ENCODE assay signal across 9 mouse cellular contexts in genomic region chr17:74865694-74866564, GRCm38 (mm10).
DNase-seq lines count a peak whose midpoint lies in the region; ATAC-seq and TF ChIP-seq lines count a peak whose summit lies in the region.
"Had no signal": no experiment of that assay in that cellular context is flagged by ENCODE, and none has a peak within 500 bp of the region (broad histone marks: within the 10 kb centered on the region; RNA-seq: fewer than 3 reads in every experiment).

No protein-coding gene starts in this region.

- ATAC-seq in forebrain, postnatal 0 days, result no peak
- ATAC-seq in hindbrain, embryonic 14.5 days (ENCODE audit: low FRiP score), result no peak
- no peak for ATAC-seq in hindbrain, embryonic 12.5 days (ENCODE audit: low FRiP score)
- no peak for ATAC-seq in neural tube, embryonic 11.5 days (ENCODE audit: insufficient read depth, low FRiP score, low TSS enrichment)
- no peak for ATAC-seq in neural tube, embryonic 15.5 days (ENCODE audit: low FRiP score)
- no peak for ATAC-seq in midbrain, embryonic 14.5 days (ENCODE audit: low FRiP score, low TSS enrichment)

- no peak overlapping the region for H3K4me2 ChIP-seq in forebrain, postnatal 0 days (ENCODE audit: low read depth)
- H3K4me2 ChIP-seq in hindbrain, embryonic 14.5 days (replicated peaks), result no peak overlapping the region
- no peak overlapping the region for H3K4me2 ChIP-seq in hindbrain, embryonic 12.5 days (replicated peaks)
- H3K4me2 ChIP-seq in neural tube, embryonic 11.5 days (ENCODE audit: low read depth), result no peak overlapping the region
- no peak overlapping the region for H3K4me2 ChIP-seq in neural tube, embryonic 15.5 days
- H3K4me2 ChIP-seq in midbrain, embryonic 14.5 days (ENCODE audit: low read length), result no peak overlapping the region
- H3K4me2 ChIP-seq: midbrain, embryonic 12.5 days had no signal

- no peak for DNase-seq in forebrain, embryonic 10.5 days (ENCODE audit: extremely low spot score, low spot score)
- no peak for DNase-seq in forebrain, postnatal 0 days
- DNase-seq in hindbrain, embryonic 14.5 days (ENCODE audit: low spot score), result no peak
- no peak for DNase-seq in neural tube, embryonic 11.5 days (ENCODE audit: low spot score)
- no peak for DNase-seq in midbrain, embryonic 14.5 days
- DNase-seq in left cerebral cortex, adult 2 months (ENCODE audit: extremely low spot score in 1 of 2, low spot score in 2 of 2), result no peak

- no peaks in the 10 kb centered on the region for H3K9me3 ChIP-seq in forebrain, embryonic 10.5 days
- no peaks in the 10 kb centered on the region for H3K9me3 ChIP-seq in forebrain, postnatal 0 days (ENCODE audit: low read length)
- H3K9me3 ChIP-seq in hindbrain, embryonic 14.5 days (ENCODE audit: control insufficient read depth, low read length), result no peaks in the 10 kb centered on the region
- H3K9me3 ChIP-seq in hindbrain, embryonic 12.5 days (replicated peaks), result no peaks in the 10 kb centered on the region
- no peaks in the 10 kb centered on the region for H3K9me3 ChIP-seq in neural tube, embryonic 11.5 days (ENCODE audit: control insufficient read depth, low read length)
- H3K9me3 ChIP-seq in neural tube, embryonic 15.5 days (replicated peaks), result no peaks in the 10 kb centered on the region
- H3K9me3 ChIP-seq in midbrain, embryonic 14.5 days (ENCODE audit: control insufficient read depth, low read length), result no peaks in the 10 kb centered on the region
- H3K9me3 ChIP-seq: midbrain, embryonic 12.5 days had no signal

- intact Hi-C loops in left cerebral cortex, adult 2 months (cut with DNase I), result no loop called here

- H3K9ac ChIP-seq in forebrain, postnatal 0 days, result no peak overlapping the region
- no peak overlapping the region for H3K9ac ChIP-seq in hindbrain, embryonic 14.5 days
- H3K9ac ChIP-seq in hindbrain, embryonic 12.5 days, result no peak overlapping the region
- no peak overlapping the region for H3K9ac ChIP-seq in neural tube, embryonic 11.5 days (ENCODE audit: low read length)
- H3K9ac ChIP-seq in neural tube, embryonic 15.5 days (replicated peaks), result no peak overlapping the region
- H3K9ac ChIP-seq in midbrain, embryonic 14.5 days (replicated peaks; ENCODE audit: low read length), result no peak overlapping the region
- H3K9ac ChIP-seq: midbrain, embryonic 12.5 days had no signal

- peak overlapping the region; percentile 44 for H3K27ac ChIP-seq in forebrain, embryonic 10.5 days
- no peak overlapping the region for H3K27ac ChIP-seq in forebrain, postnatal 0 days (ENCODE audit: low read depth, low read length)
- peak overlapping the region; percentile 32; the same call in 1 of the 2 replicates for H3K27ac ChIP-seq in hindbrain, embryonic 14.5 days
- no peak overlapping the region for H3K27ac ChIP-seq in hindbrain, embryonic 12.5 days
- peak overlapping the region; percentile 7; the same call in 1 of the 2 replicates for H3K27ac ChIP-seq in neural tube, embryonic 11.5 days (ENCODE audit: low read depth, low read length)
- no peak overlapping the region for H3K27ac ChIP-seq in neural tube, embryonic 15.5 days (replicated peaks)
- no peak overlapping the region for H3K27ac ChIP-seq in midbrain, embryonic 14.5 days (replicated peaks; ENCODE audit: low read depth, low read length)
- no peak overlapping the region for H3K27ac ChIP-seq in left cerebral cortex, adult 2 months
- H3K27ac ChIP-seq: midbrain, embryonic 12.5 days had no signal

- 86% methylated on average over 16 of the region's 16 CpGs for WGBS in forebrain, embryonic 10.5 days
- WGBS in forebrain, postnatal 0 days, result 75% methylated on average over 16 of the region's 16 CpGs
- WGBS in hindbrain, embryonic 14.5 days, result 80% methylated on average over 16 of the region's 16 CpGs
- 84% methylated on average over 16 of the region's 16 CpGs for WGBS in hindbrain, embryonic 12.5 days
- WGBS in neural tube, embryonic 11.5 days, result 86% methylated on average over 16 of the region's 16 CpGs
- 77% methylated on average over 16 of the region's 16 CpGs for WGBS in neural tube, embryonic 15.5 days
- WGBS in midbrain, embryonic 14.5 days, result 88% methylated on average over 16 of the region's 16 CpGs

- no peak overlapping the region for H3K4me3 ChIP-seq in forebrain, embryonic 10.5 days
- no peak overlapping the region for H3K4me3 ChIP-seq in forebrain, postnatal 0 days (ENCODE audit: low read depth, low read length)
- no peak overlapping the region for H3K4me3 ChIP-seq in hindbrain, embryonic 14.5 days (replicated peaks; ENCODE audit: low read length)
- no peak overlapping the region for H3K4me3 ChIP-seq in hindbrain, embryonic 12.5 days
- no peak overlapping the region for H3K4me3 ChIP-seq in neural tube, embryonic 11.5 days (ENCODE audit: low read depth, low read length)
- H3K4me3 ChIP-seq in neural tube, embryonic 15.5 days (replicated peaks), result no peak overlapping the region
- no peak overlapping the region for H3K4me3 ChIP-seq in midbrain, embryonic 14.5 days (replicated peaks; ENCODE audit: low read depth, low read length)
- no peak overlapping the region for H3K4me3 ChIP-seq in left cerebral cortex, adult 2 months
- H3K4me3 ChIP-seq: midbrain, embryonic 12.5 days had no signal

- peaks cover 62% of the 10 kb centered on the region for H3K4me1 ChIP-seq in forebrain, embryonic 10.5 days
- no peaks in the 10 kb centered on the region for H3K4me1 ChIP-seq in forebrain, postnatal 0 days (ENCODE audit: insufficient read depth)
- H3K4me1 ChIP-seq in hindbrain, embryonic 14.5 days (replicated peaks; ENCODE audit: control insufficient read depth, insufficient read depth, low read length), result peaks cover 14% of the 10 kb centered on the region
- H3K4me1 ChIP-seq in hindbrain, embryonic 12.5 days, result peaks cover 33% of the 10 kb centered on the region
- peaks cover 17% of the 10 kb centered on the region for H3K4me1 ChIP-seq in neural tube, embryonic 11.5 days (ENCODE audit: control insufficient read depth, insufficient read depth, low read length)
- H3K4me1 ChIP-seq in neural tube, embryonic 15.5 days, result peaks cover 14% of the 10 kb centered on the region
- peaks cover 8% of the 10 kb centered on the region for H3K4me1 ChIP-seq in midbrain, embryonic 14.5 days (ENCODE audit: control insufficient read depth, insufficient read depth, low read length)

- no peaks in the 10 kb centered on the region for H3K27me3 ChIP-seq in forebrain, embryonic 10.5 days (ENCODE audit: poor library complexity, severe bottlenecking)
- no peaks in the 10 kb centered on the region for H3K27me3 ChIP-seq in forebrain, postnatal 0 days (ENCODE audit: insufficient read depth, low read length)
- no peaks in the 10 kb centered on the region for H3K27me3 ChIP-seq in hindbrain, embryonic 14.5 days (ENCODE audit: control insufficient read depth, insufficient read depth, low read length)
- no peaks in the 10 kb centered on the region for H3K27me3 ChIP-seq in hindbrain, embryonic 12.5 days
- H3K27me3 ChIP-seq in neural tube, embryonic 11.5 days (ENCODE audit: control insufficient read depth, insufficient read depth, low read length), result no peaks in the 10 kb centered on the region
- no peaks in the 10 kb centered on the region for H3K27me3 ChIP-seq in neural tube, embryonic 15.5 days (replicated peaks)
- no peaks in the 10 kb centered on the region for H3K27me3 ChIP-seq in midbrain, embryonic 14.5 days (ENCODE audit: control insufficient read depth, insufficient read depth, low read length)
- H3K27me3 ChIP-seq: midbrain, embryonic 12.5 days had no signal

- no peaks in the 10 kb centered on the region for H3K36me3 ChIP-seq in forebrain, embryonic 10.5 days (replicated peaks)
- H3K36me3 ChIP-seq in forebrain, postnatal 0 days (ENCODE audit: insufficient read depth), result 0 out of 2 replicates have a peak, but pooled peaks cover 5% of the 10 kb centered on the region
- no peaks in the 10 kb centered on the region for H3K36me3 ChIP-seq in hindbrain, embryonic 14.5 days (replicated peaks; ENCODE audit: control insufficient read depth, insufficient read depth)
- H3K36me3 ChIP-seq in hindbrain, embryonic 12.5 days, result no peaks in the 10 kb centered on the region
- no peaks in the 10 kb centered on the region for H3K36me3 ChIP-seq in neural tube, embryonic 11.5 days (ENCODE audit: control insufficient read depth, insufficient read depth, low read length)
- H3K36me3 ChIP-seq in neural tube, embryonic 15.5 days, result no peaks in the 10 kb centered on the region
- no peaks in the 10 kb centered on the region for H3K36me3 ChIP-seq in midbrain, embryonic 14.5 days (ENCODE audit: control insufficient read depth, insufficient read depth, low read length)
- H3K36me3 ChIP-seq: midbrain, embryonic 12.5 days had no signal

- no peak for TF ChIP-seq CTCF in forebrain, postnatal 0 days (IDR thresholded peaks at IDR 0.05; ENCODE audit: low read depth)
- no peak for TF ChIP-seq CTCF in left cerebral cortex, adult 2 months (IDR thresholded peaks at IDR 0.05)

Comparison
In these comparisons a context has a peak if more than half of its experiments do, and no peak if none do; other contexts are left out.
1. H3K27ac ChIP-seq: peak in forebrain, embryonic 10.5 days (single experiment), hindbrain, embryonic 14.5 days (single experiment) and neural tube, embryonic 11.5 days (single experiment); none in forebrain, postnatal 0 days (single experiment), hindbrain, embryonic 12.5 days (single experiment), neural tube, embryonic 15.5 days (single experiment), midbrain, embryonic 14.5 days (single experiment) and left cerebral cortex, adult 2 months (single experiment).